Mouse (Mus musculus): Measurements from ENCODE around the gene Wdr18.

GRCm38 (mm10) chr10:80019471-80020131 is 59.6 kb downstream of the Wdr18 start:
- no peak for TF ChIP-seq RAD21 (IDR thresholded peaks at IDR 0.05; ENCODE audit: low read depth, low read length)
- no peak for TF ChIP-seq RCOR1 (conservative IDR thresholded peaks at IDR 0.05; ENCODE audit: low read depth, low read length)
- no peak for TF ChIP-seq CHD2 (IDR thresholded peaks at IDR 0.05; ENCODE audit: low read length)
- no peak for TF ChIP-seq SMC3 (IDR thresholded peaks at IDR 0.05; ENCODE audit: low read depth, low read length)
- no peak for TF ChIP-seq CTCF (conservative IDR thresholded peaks at IDR 0.05 in 1 of 2, IDR thresholded peaks at IDR 0.05 in 1 of 2; ENCODE audit: low read depth in 2 of 2, low read length in 2 of 2)
- no peak for TF ChIP-seq MXI1 (IDR thresholded peaks at IDR 0.05; ENCODE audit: low read depth, low read length)
- no peak for TF ChIP-seq POLR2A (IDR thresholded peaks at IDR 0.05; ENCODE audit: low read depth, low read length)
- TF ChIP-seq EP300 (IDR thresholded peaks at IDR 0.05; ENCODE audit: low read length) = no peak
- TF ChIP-seq ZMIZ1 (IDR thresholded peaks at IDR 0.05; ENCODE audit: low read depth, low read length) = no peak
